Mouse (Mus musculus) 3134 (cell line): ENCODE results near the gene Rpap3.

Experiments
- DNase-seq: peaks from one replicate; pipeline ENCODE4 v3.0.0-alpha.2; 2011; ENCODE audit warnings: low spot score; ENCODE audit not compliant: insufficient read length; ENCODE audit errors: extremely low read depth

Rpap3 gene

GRCm38 (mm10) chr15:97705211-97706050 is at the start of gene Rpap3:
Gene Rpap3, minus strand, starts transcription at chr15:97705825.
- peak; percentile 84 for DNase-seq

DNA sequence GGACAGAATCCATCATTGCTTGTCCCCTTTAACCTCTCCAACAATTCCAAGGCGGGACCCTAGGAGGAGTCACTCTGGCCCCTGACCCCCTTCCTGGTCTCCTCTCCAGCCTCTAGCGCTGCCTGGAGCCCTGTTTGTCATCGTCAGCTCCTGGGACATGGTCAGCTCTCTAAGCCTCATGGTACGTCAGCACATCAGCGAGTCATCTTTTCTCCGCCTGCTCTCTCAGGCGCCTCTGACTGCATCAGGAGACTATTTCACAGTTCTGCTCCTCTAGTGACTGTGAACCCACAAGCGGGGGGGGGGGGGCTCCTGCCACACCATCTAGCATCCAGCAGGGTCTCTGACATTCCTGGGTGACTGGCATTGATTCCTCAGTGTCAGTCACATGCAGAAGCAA is 49.7 kb upstream of the Rpap3 start:
- DNase-seq, result peak; percentile 37

DNA sequence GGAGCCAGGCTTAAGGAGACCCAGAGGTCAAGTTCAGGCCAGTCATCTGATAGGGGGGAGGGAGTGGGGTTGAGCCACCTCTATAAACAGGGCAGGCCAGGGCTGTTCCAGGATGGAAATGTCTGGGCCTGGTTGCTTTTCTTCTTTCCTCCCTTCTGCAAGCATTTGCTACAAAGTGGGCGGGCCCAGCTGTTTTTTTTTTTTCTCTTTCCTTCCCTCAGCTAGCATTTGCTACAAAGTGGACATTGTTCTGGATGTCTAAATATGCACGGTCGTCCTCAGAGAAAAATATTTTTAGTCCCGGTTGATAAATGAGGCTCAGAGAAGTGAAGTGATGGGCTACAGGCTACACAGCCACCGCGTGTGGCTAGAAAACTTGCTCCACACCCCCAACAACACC is 48.9 kb upstream of the Rpap3 start:
- no peak for DNase-seq

DNA sequence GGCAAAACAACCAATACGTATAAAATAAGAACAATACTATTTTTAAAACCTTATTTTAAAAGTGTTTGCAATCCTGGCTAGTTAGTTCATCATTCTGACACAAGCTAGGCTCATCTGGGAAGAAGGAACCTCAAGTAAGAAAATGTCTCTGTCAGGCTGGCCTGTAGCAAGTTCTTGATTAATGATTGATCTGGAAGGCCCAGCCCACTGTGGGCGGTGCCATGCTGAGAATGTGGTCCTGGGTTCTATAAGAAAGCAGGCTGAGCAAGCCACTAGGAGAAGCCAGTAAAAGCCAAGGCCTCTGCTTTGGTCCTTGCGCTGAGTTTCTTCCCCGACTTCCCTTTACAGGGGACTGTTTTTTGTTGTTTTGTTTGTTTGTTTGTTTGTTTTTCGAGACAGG is 46.9 kb upstream of the Rpap3 start:
- DNase-seq, result no peak

DNA sequence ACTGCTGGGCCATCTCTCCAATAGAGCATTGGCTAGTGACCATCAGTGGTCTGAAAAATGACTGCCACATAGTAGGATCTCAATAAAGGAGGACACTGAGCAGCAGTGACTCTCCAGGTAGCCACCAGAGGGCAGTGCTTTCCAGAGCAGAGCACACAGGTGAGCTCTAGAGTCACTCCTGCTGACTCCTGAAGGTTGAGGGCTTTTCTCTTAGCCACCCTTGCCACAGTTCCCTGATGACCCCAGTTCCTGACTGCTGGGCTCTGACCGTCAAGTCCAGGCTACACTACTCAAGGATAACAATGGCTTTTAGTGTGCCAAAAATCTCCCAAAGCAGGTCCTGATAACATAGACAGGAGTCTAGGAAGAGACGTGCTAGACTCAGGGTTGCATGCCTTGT is 46.1 kb upstream of the Rpap3 start:
- no peak for DNase-seq

DNA sequence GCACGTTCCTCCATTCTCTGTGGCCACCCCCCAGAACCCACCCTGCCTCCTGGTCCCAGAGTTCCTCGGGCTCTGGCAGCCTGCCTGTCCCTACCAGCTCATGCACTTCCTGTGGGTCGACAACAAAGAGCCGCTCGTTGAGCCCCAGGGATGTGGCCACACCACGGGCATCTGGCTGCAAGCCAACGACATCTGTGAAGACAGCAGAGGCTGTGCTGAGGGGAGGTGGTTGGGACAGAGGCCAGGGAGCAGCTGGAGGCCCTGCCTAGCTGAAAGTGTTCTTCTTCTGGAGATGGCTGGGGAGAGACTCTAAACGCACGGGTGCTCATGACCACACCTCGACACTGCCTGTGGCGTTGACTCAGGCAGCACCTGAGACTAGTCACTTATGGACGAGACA is 45.1 kb upstream of the Rpap3 start:
- DNase-seq, result peak; percentile 90

DNA sequence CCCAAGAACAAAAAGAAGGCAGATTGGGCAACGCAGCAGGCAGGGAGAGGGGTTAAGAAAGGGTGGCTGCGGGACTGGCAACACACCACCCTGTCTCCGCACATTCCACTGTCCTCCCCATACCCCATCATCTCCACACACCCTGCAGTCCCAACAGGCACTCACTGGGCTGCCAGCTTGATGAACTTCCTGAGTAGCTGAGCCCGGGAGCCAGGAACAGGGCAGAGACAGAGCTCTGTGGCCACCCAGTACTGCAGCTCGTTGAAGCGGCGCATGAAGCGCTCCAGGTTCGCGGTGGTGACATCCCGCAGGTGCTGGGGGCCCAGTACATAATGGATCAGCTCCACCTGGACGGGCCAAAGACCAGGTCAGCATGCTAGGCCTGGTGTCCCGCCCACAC is 44.2 kb upstream of the Rpap3 start:
- no peak for DNase-seq

DNA sequence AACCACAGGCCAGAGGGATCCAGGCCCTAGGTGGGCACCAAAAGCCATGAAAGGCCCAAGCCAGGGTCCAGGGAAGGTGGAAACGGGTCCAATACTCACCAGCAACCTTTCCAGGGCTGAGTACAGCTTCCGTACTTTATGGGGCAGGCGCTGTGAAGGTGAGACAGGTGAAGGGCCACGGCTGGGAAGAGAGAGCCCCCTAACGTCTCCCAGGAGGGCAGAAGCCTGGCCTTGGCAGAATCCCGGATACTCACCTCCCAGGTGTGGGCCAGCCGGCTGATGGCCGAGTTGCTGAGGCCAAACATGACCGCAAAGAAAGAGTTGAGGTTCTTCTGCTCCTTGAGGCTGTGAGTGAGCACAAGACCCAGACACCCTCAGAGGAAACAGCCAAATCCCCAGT is 43.8 kb upstream of the Rpap3 start:
- DNase-seq, result no peak

- no peak for DNase-seq
Measured at GRCm38 (mm10) chr15:97748964-97749363, 43.3 kb upstream of the Rpap3 start.

- no peak for DNase-seq
Measured at GRCm38 (mm10) chr15:97748309-97748708, 42.7 kb upstream of the Rpap3 start.

DNA sequence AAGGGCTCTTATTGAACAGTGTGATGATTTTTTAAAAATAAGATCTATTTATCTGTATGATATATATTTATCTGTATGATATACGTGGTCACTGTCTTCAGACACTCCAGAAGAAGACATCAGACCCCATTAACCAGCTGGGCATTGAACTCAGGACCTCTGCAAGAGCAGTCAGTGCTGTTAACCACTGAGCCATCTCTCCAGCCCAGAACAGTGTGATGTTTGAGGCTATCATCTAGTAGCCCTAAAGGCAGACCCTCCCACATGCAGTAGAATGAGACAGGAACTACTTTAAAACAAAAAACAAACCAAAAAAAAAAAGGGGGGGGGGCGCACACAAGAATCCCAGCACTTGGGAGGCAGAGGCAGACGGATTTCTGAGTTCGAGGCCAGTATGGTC is 41.9 kb upstream of the Rpap3 start:
- DNase-seq, result no peak

DNA sequence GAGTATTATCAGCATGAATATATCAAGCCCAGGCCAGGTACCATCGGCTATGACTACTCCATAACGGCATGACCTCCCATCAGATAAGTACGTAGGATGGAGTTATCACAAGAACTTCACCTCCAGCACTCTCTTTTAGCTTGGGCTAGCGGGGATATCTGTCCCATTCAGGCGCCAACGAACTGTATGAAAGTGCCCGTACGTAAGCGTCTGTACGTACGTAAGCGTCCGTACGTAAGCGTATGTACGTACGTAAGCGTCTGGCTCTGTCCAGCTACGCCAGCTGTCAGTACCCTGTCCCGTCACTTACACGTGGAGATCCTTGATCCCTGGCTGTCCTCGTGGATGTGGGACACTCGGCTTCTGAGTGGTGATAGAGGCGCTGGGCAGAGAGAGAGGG is 41.1 kb upstream of the Rpap3 start:
- DNase-seq, result no peak

GRCm38 (mm10) chr15:97746278-97746677 is 40.7 kb upstream of the Rpap3 start:
- DNase-seq, result no peak

DNA sequence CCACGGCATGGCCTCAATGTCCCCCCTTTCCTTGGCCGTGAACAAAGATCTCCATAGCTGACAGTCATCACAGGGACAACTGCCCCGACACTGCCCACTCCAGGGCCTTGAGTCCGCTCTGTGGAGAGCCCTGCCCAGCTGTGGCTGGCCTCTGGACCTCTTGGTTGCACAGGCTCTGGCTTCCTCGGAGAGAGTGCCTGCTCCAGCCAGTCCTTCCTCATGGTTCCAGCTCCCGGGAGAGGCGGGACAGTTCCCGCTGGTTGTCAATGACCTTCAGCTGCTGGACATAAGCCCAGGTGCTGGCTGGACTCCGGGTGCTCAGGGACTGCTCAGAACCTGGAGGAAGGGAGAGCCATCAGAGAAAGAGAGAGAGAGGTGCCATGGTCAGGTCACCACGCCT is 39.7 kb upstream of the Rpap3 start:
- no peak for DNase-seq

GRCm38 (mm10) chr15:97744930-97745329 is 39.3 kb upstream of the Rpap3 start:
- no peak for DNase-seq

- no peak for DNase-seq
Measured at GRCm38 (mm10) chr15:97743961-97744525, 38.4 kb upstream of the Rpap3 start.

DNA sequence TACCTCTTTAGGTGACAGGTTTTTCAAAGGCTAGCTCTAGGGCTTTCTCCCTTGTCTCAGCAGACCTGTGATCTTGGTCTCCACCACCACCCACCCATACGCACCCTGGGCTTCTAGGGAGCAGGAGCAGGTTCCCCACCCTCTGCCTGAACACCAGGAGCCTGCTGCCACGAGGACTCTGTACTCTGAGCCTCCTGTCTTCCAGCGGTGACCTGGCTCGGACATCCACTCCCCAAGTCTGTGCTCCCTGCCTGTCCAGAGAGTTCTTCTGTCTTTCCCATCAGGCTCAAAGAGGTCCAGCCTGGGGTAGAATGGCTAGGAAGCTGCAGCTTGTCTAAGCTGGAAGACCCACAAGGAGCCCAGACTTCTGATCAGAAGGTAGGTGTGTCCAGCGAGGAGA is 37.6 kb upstream of the Rpap3 start:
- DNase-seq, result no peak

DNA sequence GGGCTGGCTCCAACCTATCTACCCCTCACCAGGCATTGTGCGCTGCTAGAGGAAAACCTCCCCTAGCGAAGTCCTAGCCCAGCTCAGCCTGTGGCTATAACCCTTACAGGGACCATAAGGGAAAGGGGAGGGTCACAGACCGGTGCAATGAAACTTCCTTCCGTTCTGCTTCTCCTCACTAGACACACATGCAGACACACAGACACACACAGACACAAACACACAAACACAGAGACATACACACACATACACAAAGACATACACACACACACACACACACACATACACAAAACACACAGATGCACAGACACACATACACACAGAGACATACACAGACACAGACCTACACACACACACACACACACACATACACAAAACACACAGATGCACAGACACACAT is 37.0 kb upstream of the Rpap3 start:
- no peak for DNase-seq

DNA sequence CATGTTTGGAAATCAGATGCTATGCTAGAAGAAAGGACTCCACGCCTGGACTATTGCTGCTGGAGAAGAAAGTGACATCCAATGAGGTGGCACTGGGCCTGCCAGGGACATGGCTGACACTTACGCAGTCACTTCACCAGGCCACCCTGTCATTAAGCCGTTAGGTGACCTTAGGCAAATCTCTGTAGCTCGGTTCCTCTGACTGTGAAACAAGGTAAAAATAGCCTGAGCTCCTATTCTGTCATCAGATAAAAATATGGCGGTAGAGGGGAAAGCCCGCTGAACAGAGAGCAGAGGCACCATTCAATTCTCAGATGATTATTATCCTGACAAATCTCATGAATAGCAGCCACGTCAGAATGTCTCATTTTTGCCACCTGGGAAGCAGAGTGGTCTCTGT is 36.4 kb upstream of the Rpap3 start:
- no peak for DNase-seq

DNA sequence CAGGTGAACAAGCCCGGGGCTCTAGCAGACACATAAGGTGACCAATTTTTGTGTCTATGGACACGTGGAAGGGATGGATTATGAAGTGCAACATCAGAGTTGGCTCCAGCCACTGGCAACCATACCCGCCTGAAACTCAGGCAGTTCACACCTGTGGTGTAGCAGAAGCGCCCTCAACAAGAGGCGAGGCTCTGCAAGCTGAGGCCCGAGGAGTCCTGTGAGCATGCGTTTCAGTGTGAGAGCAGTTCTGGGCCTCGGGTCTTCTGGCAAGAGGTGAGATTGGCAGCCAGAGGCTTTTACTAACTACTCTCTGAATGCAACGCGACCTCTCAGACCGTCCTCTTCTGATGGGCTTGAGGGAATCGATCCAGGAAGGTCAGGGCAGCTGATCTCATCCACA is 36.0 kb upstream of the Rpap3 start:
- no peak for DNase-seq

DNA sequence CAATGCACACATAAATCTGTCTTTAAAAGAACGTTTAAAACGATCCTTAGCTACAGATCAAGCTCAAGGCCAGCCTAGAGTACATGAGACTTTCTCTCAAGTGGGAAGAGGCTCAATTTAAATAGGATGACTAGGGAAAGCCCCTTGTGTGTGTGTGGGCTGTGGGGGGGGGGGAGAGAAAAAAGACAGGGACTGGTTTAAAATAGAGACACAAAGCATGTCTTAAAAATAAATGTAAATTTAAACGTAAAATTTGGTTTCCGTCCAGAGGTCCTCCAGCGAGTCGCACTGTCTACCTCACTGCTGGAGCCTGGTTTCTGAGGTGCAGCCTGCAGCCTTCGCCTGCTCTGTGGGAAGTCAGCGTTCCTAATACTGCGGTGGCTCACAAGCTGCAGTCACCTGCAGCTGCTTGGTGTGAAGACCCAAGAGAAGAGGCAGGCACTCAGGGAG is 34.7 kb upstream of the Rpap3 start:
- DNase-seq, result no peak

GRCm38 (mm10) chr15:97738923-97739322 is 33.3 kb upstream of the Rpap3 start:
- no peak for DNase-seq
